Mouse (Mus musculus) kidney, adult 8-10 months (tissue): ENCODE measurements around the gene Traf3.
A peak's percentile ranks its signal among the peaks of the same experiment; 100 is the strongest.

Source experiments
- DNase-seq, 2 experiments: peaks; one replicate each; pipeline ENCODE4 v3.0.0; 2022

Gene Traf3

DNA sequence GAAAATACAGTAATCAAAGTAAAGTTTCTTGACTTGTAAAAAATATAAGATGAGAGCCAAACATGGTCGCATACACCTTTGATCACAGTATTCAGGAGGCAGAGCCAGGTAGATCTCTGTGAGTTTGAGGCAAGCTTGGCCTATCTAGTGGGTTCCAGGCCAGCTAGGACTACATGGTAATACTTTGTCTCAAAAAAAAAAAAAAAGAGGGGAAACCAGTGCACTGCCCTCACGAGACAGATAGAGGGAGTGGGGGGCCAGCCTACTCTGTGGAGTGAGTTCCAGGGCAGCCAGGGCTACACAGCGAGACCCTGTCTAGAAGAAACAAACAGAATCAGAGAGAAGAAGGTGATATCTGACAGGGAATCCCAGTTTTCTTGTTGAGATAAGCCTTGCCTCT, 41.5 kb downstream of the Traf3 start:
- DNase-seq = no peak

DNA sequence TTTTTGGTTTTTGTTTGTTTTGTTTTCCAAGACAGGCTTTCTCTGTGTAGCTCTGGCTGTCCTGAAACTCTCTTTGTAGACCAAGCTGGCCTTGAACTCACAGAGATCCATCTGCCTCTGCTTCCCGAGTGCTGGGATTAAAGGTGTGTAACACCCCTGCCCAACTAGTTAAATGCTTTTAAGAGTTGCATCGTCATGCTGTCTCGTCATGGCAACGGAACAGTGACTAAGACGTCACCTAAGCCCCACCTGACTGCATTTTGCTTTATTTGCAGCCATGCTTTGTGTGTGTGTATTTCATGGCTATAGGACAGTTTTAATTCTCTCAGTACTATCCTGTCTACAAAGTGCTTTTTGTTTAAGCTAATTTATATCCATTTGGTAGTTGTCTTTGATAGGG, 45.6 kb downstream of the Traf3 start:
- no peak for DNase-seq

DNA sequence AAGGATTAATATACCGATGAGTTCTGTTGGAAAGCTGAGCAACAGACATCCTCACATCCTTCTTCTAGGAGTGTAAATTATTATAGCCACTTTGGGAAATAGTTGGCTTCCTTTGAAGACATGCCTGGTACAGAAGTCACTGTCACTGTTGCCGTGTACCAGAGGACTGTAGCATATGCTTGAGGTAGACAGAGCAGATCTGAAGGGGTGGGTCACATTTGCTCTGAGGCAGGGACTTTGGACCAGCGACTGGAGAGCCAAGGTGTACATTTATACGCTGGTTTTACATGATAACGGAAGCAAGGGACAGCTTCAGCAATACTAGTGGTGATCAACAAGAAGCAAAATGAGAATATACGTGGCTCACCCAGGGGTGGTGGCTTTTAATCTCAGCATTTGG, 52.7 kb downstream of the Traf3 start:
- DNase-seq = no peak

DNA sequence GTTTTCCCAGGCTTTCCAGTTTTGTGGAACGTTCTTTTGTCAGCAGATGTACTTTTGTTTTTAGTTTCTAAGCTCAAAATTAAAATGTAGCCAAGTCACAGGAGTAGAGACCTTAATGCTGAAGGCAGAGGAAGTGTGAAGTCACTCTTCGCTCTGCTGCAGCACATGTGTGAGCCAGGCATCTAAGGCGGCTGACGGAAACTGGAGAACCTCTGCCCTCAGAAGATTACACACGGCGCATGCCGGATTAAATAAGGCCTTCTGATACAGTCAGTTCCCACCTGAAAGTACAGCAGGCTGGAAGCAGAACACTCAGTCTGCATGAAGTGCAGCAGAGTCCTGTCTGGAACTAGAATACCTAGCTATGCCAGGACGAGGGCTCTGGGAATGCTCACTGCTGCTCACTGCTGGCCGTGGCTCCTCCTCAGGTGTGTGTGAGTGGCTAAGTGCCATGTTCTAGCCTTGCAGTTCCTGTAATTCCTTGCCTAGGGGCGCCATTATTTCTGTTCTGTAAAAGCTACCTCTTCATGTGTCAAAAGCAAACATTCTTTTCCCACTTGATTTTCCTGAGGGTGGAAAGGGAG, 59.1 kb downstream of the Traf3 start:
- no peak for DNase-seq

DNA sequence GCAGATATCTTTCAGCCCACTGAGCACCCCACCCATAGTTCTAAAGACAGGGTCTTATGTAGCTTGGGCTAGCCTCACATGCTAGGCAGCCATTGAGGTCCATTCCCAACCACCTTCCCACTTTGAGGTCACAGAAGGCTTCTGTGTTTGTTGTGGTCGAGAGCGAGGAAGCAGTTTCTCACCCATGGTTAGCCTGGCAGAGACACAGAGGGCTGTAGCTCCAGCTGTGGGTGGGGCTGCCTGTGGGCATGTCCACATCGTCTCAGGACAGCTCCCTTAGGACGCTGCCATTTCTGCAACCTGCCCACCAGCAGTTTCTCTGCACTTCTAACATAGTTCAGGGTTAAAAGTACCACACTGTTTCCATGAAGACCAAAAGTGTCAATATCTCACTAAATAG, 61.2 kb downstream of the Traf3 start:
- no peak for DNase-seq

DNA sequence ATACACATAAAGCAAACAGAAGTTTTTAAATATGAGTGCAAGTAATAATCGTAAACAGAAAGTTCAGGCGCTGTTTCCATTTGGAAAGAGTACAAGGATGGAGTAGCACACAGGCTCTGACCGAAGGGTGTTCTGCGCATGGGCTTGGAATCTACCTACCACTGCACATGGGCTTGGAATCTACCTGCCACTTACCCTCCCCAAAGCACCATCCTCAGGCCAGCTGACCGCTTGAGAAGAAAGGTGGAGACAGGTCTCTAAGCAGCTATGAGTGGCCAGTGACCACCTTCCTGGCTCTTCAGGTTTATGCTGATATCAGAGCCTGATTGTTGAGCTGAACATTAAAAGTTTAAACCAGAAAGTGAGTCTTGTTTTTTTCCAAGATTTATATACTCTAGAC, 62.3 kb downstream of the Traf3 start:
- DNase-seq = no peak

DNA sequence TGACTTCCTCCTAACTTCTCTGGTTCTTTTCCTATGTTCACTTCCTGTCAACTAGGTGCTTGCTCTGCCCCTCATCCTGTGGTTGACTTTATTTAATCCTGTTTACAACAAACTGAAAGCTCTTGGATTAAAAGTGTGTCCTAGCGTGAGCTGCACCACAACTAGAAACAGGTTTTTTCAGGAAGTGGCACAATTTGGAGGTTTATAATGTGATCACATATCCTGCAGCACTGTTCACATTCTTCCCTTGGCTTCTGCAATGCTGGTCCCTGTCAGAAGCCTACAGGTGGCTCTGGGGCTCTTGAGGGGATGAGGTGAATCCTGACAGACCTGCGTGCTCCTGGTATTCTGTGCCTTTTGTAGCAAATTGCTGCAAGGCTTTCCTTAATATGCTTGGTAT, 64.6 kb downstream of the Traf3 start:
- DNase-seq = no peak

DNA sequence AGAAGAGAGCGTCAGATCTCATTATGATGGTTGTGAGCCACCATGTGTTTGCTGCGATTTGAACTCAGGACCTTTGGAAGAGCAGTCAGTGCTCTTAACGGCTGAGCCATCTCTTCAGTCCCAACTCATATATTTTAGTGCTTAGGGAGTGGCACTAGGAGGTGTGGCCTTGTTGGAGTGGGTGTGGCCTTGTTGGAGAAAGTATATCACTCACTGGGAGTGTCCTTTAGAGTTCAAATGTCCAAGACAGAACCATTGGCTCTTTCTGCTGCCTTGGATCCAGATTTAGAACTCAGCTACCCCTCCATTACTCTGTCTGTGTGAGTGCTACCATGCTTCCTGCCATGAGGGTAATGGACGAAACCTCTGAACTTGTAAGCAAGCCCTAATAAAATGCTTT, 67.6 kb downstream of the Traf3 start:
- DNase-seq = no peak

DNA sequence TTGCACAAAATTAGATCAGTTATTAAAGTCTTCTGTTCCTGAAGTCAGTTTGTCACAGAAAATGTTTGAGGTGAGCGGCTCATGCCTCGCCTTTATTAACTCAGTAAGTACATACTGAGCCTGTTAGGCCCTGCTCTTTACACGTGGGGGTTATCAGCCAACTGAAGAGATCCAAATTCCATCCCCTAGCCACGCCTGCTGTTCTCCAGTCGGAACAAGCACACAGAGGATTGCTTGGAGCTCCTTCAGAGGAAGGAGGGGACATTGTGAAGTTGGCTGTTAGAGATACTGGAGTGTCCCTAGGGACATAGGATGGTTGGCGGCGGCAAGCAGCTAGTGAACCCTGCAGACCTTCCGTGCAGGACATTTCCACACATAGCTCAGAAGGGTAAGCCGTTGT, 68.2 kb downstream of the Traf3 start:
- no peak for DNase-seq

DNA sequence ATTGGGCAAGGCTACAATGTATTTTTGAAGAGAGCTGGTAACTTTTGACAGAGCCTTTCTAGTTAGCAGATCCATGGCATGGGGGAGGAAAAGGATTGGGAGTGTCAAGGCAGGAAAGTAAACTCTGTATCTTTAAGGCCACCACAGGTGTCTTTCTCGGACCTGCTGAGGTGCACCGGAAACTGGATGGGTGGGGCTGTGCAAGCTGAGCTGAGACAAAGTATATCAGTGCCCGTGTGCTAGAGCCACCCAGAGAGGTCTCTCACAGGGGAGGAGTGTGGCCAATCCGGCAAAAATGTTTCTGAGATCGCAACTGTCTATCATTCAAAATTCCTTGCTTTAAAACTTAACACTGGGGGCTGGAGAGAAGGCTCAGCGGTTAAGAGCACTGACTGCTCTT, 69.5 kb downstream of the Traf3 start:
- no peak for DNase-seq

DNA sequence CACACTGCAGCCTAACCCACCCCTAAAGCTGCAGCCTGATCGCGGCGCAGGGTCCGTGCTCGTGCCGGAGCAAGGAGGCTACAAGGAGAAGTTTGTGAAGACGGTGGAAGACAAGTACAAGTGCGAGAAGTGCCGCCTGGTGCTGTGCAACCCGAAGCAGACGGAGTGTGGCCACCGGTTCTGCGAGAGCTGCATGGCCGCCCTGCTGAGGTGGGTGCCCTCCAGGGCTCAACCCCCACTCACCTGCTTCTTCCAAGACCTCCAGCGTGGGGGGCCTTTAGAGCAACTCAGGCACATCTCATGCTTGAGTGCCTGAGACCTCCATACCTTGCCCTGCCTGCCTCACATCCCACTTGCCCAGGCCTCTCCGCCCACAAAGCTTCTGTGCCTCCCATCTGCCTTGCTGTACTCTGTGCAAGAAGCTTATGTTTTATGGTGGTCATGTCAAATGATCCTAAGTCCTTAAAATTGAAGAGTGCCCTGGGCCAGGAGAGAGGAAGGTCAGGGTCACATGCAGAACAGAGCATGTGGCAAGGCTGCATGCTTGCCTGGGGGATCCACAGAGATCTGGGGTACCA, 71.5 kb downstream of the Traf3 start:
- no peak for DNase-seq

DNA sequence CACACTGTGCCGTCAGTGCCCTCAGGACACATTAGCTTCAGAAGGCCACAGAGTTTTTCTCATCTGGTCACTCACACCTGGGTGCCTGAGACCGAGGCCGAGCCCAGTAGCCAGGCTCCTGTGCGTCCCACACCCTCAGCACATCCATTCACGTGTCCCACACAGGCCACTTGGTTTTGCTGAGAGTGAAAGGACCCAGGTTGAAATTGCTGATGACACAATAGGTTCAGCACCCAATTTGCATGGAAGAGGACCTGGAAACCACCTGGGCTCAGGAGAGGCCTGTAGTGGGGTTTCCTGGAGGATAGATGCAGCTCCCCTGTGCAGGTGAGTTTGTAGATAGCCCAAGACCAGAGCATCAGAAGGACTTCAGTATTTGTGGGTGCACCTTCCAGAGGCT, 72.2 kb downstream of the Traf3 start:
- no peak for DNase-seq

DNA sequence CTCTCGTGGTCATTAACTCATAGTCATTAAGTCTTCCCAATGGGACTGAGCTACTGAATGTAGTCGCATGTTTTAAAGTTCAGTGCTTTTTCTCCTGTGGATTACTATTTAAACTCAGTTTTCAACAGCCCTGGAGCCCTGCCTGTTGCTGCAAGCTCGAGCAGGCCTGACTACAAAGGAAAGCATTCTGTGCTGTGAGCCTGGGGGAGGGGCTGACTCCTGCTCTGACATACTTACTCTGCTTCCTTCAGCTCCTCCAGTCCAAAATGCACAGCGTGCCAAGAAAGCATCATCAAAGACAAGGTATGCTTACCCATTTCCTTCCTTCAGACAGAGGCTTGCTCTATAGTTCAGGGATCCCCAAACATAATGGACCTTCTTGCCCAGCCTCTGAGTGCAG, 72.6 kb downstream of the Traf3 start:
- peak; percentile 30 to 38 for DNase-seq

DNA sequence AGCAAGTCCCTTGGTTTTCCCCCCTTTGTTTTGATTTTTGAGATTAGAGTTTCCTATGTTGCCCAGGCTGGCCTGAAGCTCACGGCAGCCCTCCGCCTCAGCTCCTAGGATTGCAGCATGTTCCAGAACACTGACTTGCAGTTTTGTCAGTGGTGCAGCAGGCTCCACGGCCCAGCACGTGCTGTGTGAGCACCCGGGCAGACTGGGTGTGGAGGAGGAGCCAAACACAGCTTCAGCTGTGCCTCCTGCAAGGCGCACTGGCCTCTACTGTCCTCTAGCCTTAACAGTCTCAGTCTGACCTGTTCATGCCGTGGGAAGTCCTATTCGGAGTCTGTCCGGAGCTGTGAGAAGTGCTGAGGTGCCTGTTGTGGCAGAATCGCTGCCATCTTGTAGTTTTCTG, 73.8 kb downstream of the Traf3 start:
- peak in 1 of 2 experiments; percentile 19 for DNase-seq

DNA sequence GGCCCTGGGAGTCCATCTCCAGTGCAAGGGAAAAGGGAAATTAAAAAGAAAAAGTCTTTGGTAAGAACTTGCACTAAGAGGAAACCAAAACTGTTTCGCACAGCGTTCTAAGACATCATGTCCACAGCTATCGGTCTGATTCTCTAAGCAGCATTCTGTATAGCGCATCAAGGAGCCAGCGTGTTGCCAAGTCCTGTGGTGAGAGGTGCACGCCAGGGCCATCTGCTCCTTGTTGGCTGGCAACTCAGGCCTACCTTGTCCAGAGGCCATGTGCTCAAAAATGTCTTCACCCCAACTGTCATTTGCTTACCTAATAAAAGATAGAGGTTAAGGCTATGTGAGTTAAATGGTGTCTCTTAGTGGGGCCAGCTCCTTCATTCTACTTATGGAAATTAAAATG, 75.7 kb downstream of the Traf3 start:
- no peak for DNase-seq

DNA sequence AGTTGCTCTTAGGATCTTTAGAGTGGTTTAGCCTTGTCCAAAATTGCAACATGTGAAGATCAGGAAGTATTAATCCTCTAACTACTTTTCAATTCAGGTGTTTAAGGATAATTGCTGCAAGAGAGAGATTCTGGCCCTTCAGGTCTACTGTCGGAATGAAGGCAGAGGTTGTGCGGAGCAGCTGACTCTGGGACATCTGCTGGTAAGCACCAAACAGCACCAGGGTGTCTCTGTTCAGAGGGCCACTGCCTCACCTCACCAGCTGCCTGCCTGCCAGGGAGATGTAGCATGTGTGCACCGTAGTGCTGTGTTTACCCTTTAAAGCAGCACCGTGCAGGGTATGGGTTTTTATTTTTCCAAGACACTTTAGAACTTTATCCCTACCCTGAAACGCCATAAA, 76.2 kb downstream of the Traf3 start:
- DNase-seq = no peak

DNA sequence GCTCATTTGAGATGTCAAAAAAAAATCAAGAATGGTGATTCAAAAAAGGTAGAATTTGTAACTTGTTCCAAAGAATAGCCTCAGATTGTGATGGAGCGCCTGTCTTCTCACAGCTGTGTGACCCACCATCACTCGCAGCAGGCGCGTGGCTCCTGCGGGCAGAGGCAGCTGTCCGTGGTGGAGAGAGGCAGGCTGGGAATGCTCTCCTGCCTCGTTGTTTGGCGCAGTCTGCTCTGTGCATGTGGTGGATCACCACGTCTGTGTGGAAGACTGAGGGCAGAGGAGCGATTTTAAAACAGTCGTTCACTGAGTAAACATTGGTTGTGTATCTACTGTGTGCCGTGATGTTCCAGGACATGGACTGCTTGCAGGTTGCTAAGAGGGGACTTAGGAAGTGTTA, 77.6 kb downstream of the Traf3 start:
- no peak for DNase-seq

DNA sequence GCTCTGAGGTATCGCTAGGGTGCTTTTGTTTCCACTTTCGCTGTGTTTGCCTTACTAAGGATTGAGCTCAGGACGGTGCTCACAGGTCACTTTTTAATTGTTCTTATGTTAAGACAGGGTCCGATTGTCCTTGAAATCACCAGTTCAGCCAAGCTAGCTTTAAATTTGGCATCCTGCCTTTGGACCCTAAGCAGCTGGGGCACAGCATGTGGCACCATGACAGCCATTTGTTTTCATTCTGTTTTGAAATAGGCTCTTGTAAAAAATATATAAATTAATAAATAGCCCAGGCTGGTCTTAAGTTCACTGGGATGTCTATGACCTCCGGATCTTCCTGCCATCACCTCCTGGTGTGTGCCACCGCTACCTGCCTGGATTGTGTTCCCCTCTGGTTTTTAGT, 78.9 kb downstream of the Traf3 start:
- DNase-seq = no peak

DNA sequence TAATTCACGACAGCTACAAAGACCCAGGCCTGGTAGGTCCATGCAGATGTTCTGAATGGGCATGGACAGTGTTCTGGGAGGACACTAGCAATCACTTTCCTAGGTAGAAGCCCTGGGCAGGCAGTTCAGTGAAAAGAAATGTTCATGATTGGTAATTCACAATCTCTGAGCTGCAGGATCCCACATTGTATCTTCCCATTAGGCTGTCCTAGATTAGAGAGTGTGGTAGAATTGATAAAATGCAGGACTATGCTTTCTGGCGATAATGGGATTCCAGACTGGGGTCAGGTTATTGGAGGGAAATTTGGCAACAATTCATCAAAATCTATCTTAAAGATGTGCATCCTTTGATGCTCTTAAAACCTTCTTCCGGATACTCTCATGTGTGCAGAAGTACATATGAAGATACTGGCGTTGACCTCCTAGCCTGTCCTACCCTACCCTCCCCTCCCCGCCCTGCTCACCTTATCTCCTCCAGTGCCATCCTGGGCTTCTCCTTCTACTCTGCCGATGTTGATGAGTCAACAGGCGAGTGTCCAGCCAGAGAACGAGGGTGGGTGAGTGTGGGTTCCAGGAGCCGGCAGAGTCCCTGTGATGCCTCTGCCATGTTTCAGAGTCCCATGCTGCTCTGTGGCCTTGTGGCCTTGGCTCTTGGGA, 80.8 kb downstream of the Traf3 start:
- no peak for DNase-seq

DNA sequence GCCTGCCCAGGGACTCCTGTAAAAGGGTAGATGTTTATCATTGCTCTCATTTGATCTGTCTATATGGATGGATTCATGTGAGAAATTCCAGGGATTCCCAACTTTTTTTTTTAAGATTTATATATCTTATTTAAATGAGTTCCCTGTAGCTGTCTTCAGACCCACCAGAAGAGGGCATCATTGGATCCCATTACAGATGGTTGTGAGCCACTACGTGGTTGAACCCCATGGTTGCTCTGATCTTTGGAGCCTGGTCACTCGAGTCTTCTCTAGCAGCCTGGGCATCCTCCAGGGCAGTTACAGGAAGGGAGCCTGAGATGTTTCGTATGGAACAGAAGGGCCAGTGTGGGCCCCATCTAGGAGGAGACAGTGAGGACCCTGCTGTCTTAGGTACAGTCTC, 82.9 kb downstream of the Traf3 start:
- peak in 1 of 2 experiments; percentile 33 for DNase-seq

DNA sequence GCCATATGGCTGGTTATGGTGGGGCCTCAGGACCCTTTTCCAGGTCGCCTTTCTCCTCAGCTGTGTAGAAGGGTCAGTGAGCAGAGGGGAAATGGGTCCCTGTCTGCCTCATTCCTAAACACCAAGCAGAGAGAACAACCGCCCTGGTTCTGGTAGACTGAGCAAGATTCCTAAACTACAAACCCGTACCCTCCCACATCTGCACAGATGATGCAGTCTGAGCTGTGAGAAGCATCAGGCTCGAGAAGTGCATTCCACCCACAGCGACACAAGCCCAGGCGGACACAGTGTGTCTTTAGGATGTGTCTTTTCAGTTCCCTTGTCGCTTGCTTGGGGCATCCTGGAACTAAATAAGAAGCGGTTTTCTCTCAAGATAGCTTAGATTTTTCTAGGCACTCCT, 83.9 kb downstream of the Traf3 start:
- DNase-seq = no peak

DNA sequence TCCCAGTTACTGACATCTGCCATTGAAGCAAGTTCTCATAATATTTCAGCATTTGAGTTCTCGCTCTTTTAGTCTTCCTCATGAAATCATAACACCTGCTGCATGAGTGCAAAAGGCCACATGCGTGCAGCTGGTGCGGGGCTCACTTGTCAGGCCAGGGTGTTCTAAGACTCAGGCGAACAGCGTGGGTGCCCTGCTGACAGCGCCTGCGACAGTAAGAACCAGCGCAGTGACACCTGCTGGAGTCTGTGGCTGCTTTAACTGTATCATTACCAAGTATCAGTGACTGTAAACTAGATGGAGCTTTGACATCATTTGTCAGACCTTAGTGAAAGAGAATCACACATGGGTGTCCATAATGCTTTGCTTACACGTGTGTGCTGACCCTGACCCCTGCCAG, 85.1 kb downstream of the Traf3 start:
- no peak for DNase-seq

DNA sequence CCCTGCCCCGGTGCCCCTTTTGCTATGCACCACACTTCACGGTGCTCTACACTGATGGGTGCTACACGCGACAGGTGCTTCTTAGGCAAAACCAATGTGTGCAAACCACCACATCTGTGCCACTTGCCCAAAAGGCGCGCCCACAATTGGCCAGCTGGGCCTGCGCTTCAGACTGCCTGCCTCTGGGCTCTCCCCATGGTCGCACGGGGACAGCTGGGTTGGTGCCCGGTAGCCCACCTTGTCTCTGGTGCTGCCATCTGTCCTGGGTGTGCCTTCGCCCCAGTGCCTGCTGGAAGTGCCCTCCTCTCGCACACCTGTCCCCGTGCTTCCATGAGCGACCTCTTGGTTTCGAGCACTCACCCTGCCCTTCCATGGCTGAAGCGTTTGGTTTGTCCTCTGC, 97.5 kb downstream of the Traf3 start:
- no peak for DNase-seq

DNA sequence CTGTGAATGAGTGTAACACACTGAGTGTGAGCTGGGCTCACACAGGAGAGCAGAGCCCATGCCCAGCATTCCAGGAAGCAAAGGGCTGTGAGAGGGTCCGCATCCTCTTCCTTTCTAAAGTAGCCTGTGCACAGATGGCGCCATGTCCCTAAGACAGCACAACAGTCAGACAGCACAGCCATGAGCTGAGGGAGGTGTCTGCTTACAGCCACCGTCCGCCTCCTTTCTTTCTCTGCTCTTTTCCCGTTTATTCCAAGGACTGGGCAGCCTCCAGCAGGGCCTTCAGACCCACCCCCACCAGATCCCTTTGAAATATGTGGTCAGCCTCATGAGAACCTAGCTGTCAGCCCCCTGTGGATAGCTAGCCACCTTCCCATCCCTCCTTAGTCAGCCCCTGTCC, 99.0 kb downstream of the Traf3 start:
- DNase-seq = no peak

DNA sequence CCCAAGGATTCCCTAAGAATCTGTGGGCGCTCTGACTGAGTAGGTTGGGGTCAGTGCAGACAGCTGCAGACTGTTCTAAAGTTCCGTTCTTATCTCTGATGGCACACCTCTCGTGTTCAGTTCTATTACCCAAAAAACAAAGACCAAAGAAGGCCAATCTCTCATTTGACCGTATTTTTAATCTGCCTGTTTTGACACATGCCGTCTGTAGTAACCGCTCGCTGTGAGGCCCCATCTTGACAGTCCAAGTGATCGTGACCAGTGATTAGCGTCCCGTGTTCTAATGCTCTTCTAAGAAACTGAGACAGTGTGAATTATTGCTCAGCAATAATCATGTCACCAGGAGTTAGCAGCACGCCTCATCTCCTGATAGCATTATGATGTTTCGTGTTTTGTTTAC, 100.4 kb downstream of the Traf3 start:
- DNase-seq = no peak
